Mouse (Mus musculus): Measurements from ENCODE around the gene Shisal1. TPM values are rescaled to one million over a fixed set of nuclear protein-coding genes. Genes with fewer than 3 reads are reported as not detected.

Shisal1 gene
- polyA plus RNA-seq, 1 experiment: 6.5 TPM

Other genes with a start within 250 kb of the Shisal1 start
- gene Parvb, start 215.1 kb downstream of the Shisal1 start, polyA plus RNA-seq (2012; rRNA removed): 3.3 and 3.6 TPM in 2 replicates
- gene Parvg, start 123.1 kb downstream of the Shisal1 start, polyA plus RNA-seq (2012; rRNA removed): 5.7 and 6.2 TPM in 2 replicates
- 3.0 TPM in 2 replicates for gene Rtl6, start 110.7 kb upstream of the Shisal1 start, polyA plus RNA-seq (2012; rRNA removed)
- 52.4 and 54.3 TPM in 2 replicates for gene Prr5, start 222.5 kb upstream of the Shisal1 start, polyA plus RNA-seq (2012; rRNA removed)

Data from large intestine, adult 2 months (tissue).